Mouse (Mus musculus) thymus, postnatal 36 days (tissue): ENCODE results near the gene Cntnap4.
"Not testable (repeated sequence)": the region's sequence is repeated elsewhere in the genome, so short reads cannot be mapped to it uniquely, and the experiment has no call there.

Experiments
- DNase-seq, 2 experiments: peaks; one replicate each; pipeline ENCODE4 v3.0.0; 2022; ENCODE audit warnings: mixed read lengths in 2 of 2

The Cntnap4 gene

DNA sequence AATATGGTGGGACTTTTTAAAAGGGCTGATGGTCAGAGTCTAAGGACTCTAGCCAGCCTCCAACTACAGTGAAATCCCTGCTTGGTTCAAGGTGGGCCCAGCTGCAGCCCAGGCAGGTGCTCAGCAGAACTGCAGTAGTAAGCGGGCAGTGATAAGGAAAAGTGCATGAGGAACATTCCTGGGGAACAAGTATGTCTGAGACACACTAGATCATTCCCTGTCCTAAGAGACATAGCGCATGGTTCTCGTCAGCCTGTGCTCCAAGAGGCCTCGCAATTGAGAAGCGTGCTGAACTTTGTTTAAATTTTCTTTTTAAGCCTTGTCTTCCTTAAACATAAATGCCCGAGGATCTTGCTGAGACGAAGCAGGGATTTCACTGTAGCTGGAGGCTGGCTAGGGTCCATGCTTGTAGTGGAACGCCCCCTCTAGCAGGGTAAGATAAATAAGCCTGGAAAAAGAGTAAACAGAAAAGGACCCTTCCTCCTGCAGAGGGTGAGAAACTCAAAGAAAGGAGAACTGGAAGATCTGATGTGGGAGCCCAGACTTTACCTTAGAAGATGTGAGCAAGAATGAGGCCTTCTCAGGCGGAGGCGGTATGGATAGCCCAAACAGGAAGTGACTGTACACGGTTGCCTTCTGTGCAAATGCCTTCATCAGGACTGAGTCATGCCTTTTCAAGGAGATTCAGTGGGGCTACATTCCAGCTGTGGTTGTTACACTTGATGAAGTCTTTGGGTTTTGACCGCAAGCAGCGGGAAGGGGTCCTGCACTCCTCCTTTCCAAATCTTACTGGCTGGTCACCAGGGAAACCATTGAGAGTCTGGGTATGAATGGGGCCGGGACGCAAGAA is 161.0 kb downstream of the Cntnap4 start:
- DNase-seq, result no peak

DNA sequence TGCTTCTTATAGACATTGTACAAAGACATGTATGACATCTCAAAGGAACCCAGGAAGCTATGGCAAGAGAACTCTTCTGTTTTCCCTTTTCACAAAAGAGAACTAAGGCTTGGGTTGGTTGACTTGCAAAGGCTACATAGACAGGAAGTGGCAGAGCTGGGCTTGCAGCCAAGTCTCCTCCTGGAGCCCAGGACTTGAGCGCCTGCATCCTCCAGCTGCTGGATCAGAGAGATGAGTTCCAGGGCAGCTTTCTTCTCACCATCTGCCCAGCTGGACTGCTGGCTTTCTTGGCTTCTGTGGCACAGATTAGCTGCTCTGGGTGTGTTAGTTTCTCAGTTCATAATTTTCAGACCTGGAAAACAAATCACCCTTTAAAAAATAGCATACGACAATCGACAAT is 165.7 kb downstream of the Cntnap4 start:
- no peak for DNase-seq

DNA sequence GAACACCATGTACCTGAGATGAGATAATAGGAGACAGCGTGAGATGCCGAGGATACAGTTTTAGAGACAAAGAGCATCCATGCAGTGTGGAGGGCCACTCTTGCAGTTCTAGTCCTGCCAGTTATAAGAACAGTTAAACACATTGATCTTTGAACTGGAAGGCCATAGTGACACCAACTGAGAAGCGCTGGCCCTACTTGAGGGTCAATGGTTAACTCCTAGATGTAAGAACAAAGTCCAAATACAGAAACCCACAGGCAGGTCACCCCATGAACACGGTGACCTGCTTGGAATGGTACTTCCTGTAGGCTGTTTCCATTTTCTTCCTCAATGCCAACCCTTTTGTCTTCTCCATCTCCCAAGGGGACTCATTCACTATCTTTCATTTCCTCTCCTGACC is 173.5 kb downstream of the Cntnap4 start:
- no peak for DNase-seq

DNA sequence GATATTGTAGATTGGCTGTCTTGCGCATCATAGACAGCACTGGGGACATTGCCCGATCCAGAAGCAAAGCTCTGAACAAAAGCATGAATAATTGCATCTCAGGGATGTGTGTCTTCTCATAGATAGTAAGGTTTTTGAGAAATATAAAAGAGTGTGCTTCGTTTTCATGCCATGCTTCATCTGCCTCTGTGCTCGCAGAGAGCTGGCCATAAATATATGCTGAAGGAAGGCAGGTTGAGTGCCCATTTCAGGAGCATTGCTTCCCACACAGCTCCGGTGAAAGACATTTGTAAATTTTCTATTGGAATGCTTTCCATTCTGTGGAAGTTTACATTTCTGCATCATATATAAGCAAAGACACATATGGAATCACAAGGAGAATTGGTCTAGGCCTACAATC is 177.5 kb downstream of the Cntnap4 start:
- no peak for DNase-seq

DNA sequence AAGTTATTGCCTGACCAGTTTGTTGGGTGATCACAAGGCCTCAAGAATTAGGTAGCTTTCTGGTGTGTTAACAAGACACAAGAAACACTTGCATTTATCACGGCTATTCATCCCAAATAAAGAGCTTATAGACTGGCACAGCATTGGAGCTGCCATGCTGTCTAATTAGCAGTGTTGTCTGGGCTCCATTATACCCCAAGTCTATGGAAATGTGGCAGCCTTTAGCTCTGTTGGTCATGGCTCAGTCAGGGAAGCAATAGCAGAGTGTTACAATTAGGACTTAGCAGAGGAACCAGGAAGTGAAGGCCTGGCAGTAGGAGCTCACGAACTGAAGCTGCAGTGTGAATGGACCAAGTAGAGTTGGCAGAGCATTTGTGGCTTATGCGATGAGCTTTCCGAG is 185.3 kb downstream of the Cntnap4 start:
- DNase-seq, result no peak

DNA sequence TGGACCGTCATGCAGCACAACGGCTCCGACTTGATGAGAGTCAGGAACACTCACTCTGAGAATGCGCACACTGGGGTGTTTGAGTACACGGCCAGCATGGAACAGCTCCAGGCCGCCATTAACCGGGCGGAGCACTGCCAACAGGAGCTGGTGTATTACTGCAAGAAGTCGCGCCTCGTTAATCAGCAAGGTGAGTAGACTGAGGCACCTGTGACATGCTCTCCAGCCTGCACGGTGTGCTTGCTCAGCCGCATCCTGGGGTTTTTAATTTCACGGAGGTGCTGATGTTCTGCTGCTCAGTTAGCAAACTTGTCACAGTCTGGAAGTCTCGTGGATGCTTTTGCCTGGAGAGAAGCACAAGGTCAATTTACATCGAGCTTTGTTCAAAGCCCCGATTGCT is 233.2 kb downstream of the Cntnap4 start:
- DNase-seq, result no peak

DNA sequence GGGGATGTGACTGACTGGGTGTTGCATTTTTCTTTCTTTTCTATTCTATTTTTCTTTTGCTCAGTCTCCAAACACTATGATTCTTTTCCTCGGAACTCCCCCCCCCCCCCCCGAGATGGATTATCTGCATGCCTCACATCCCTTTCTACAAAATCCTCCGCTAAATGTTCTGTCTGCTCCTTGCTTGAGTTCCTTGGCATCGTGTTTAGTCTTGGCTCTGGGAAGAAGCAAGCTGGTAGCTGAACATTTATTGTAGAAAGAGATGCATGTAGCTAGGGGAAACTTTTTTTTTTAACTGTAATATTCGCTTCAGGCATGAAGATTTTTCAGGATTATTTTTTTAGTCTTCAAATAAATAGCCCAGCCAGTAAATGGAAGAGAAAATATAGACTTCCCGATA is 239.5 kb downstream of the Cntnap4 start:
- DNase-seq, result no peak

DNA sequence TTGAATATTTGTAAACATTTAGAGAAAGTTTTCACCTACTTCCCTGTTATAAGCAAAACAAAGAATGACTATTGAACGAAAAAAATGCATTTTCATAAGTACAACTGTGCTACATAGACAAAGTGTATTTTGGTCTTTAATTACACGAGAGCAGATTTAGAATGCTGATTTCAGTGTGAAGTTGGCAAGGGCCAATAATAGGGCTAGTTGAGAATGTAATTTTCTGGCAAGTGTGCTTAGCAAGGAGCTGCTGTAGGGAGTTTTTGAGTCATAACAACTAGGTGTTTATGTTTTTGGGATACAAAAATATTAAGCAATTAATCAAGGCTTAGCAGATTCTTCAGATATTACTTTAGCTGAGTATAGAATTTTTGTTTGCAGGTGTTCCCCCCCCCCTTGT is 271.2 kb downstream of the Cntnap4 start:
- no peak for DNase-seq

DNA sequence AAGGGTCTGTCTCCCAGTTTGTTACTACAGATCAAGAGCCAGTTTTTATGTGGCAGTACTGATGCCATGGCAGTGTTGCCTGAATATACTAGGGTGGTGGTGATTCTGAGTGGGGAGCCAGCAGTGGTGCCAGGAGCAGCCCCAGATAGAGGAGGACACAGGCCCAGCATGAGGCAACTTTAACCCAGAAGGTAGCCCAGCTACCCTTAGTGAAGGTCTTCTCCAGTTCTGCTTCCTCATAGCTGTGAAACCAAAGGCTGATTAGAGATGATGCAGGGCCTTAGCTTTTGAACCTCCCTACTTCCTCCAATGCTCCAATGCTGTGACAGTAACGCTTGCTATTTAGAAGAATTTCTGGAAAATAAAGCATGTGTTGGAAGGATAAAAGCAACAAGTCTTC is 279.7 kb downstream of the Cntnap4 start:
- not testable (repeated sequence) for DNase-seq

DNA sequence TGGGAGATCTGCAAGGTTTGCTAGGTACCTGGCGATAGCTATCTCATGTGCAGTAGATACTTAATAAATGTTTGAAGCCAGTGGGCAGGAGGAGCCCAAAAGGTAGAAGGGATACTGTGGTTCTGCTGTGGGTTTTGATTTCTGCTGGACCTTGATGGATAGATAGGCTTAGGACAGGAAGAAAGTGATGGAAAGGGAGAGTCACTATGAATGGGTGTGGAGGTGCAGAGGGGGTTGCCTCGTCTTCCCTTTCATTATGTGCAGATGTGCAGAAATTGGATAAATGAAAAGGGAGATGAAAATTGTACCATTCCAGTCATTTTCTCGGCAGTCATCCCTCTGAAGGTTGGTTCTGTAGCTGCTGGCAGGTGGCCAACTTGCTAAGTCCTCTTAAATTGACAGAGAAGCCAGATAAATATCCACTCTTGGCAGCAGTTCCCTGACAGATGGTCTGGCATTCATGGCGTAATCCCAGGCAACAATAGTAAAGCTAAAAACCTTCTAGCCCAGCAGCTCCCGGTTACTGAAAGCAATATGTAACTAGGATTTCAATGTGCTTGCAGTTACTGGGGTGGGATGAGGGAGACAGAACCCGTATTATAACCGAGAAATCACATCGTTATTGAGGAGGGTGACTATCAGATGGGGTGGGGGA is 336.7 kb downstream of the Cntnap4 start:
- DNase-seq, result no peak

DNA sequence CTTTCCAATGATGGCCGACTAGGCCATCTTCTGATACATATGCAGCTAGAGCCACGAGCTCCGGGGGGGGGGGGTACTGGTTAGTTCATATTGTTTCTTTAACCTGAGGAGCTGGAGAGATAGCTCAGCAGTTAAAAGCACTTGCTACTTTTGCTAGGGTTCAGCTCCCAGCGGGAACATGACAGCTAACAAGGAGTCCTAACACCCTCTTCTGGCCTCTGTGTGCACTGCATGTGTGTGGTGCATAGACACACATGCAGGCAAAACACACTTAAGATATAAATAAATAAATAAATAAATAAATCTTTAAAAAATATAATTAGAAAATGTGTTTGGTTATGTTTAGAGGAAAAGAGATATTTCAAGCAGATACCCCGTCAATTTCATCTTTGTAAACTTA is 339.7 kb downstream of the Cntnap4 start:
- DNase-seq, result no peak

DNA sequence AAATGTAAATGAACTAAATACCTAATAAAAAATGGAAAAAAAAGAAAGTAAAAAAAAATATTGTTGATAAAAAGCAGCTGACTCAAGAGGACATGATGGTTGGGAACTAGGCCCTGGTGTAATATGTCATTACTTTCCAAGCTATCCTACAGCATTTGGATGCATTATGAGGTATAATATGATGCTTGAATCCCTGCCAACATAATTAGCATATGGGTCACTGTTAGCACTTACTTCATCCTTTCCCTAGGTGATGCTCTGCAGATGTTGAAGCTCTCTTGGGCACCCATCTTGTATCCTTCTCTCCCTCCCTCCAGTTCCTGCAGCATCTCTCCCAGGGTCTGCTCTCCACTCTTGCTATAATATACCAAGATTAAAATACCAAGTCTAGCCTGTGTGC is 341.6 kb downstream of the Cntnap4 start:
- DNase-seq, result no peak

DNA sequence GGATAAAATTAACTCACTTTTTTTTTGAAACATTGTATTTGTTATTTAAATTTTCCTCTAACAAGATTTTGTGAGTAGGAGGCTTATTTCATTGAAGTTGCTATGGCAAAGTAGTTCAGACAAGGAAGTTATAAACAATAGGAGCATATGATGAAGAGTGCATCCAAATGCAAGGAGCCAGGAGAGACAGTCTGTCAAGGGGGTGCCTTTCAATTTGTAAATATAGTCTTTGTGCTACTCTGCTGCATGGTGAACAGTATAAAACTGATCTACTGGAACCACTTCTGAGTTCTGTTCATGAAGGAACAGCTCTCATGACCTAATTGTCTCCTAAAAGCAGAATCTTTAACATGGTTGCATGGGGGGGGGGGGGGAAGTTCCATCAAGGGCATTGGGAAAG is 352.3 kb downstream of the Cntnap4 start:
- no peak for DNase-seq

DNA sequence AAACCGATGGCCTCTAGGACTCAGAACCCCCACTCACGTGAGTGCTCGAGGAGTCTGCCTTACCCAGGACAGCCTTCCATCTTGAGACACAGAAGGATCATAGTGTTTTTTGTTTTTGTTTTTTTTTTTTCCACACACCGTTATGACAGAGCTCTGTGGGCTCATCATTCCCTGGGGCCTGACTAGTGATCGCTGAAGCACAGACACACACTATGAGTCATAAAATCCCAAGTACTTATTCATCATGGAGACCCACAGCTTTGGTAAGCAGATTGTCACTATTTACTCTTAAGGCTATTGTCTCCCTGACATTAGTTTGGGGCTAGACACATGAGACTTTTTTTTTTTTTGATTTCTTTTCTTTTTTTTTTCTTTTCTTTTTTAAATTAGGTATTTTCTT is 352.9 kb downstream of the Cntnap4 start:
- DNase-seq, result no peak
